In the genomic region with DNA sequence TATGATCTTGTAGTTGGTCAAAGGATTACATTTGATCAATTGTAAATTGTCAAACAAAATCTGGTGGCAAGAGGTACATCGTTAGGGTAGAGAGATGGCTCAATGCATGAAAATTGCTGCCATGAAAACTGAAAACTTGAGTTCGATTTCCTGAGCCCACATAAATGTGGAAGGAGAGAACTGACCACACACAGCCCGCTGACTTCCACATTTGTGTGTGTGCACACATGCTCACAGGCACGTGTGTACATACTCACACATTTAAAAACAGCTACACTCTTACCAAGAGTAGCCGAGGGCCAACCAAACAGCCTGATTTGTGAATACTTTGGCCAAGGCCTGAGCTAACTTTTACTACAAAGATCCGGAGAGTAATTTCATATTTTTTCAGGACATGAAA, we compare ENCODE assay signal across 25 mouse cellular contexts.
"Had no signal": no experiment of that assay in that cellular context is flagged by ENCODE, and none has a peak within 500 bp of the region (broad histone marks: within the 10 kb centered on the region; RNA-seq: fewer than 3 reads in every experiment).

No protein-coding gene starts in this region.

- H3K9me3 ChIP-seq: heart, embryonic 12.5 days; hindbrain, embryonic 10.5 days; hindbrain, embryonic 12.5 days; kidney, embryonic 15.5 days; limb, embryonic 13.5 days; limb, embryonic 15.5 days; liver, embryonic 13.5 days had no signal

- H3K27ac ChIP-seq: heart, adult 2 months; hindbrain, embryonic 10.5 days; hindbrain, embryonic 12.5 days; hindbrain, embryonic 14.5 days; kidney, embryonic 15.5 days; kidney, postnatal 0 days; layer of hippocampus, adult 2 months; limb, embryonic 13.5 days; limb, embryonic 15.5 days; liver, embryonic 13.5 days had no signal

- DNase-seq: forebrain, postnatal 0 days; gastrocnemius, postnatal 10 days; gastrocnemius, postnatal 36 days; heart, adult 2 months; heart, postnatal 10 days; heart, postnatal 4 days; kidney, adult 11 months; kidney, adult 2 months; kidney, adult 9 months; kidney, postnatal 25 days; kidney, postnatal 4 days; layer of hippocampus, postnatal 36 days; left cerebral cortex, postnatal 4 days; liver, embryonic 13.5 days had no signal

- H3K9ac ChIP-seq: forebrain, postnatal 0 days; heart, embryonic 12.5 days; hindbrain, embryonic 12.5 days; hindbrain, embryonic 14.5 days; kidney, embryonic 15.5 days; limb, embryonic 13.5 days; limb, embryonic 15.5 days; liver, embryonic 13.5 days had no signal

- H3K4me3 ChIP-seq: heart, adult 2 months; heart, embryonic 12.5 days; hindbrain, embryonic 10.5 days; hindbrain, embryonic 12.5 days; kidney, embryonic 15.5 days; layer of hippocampus, adult 2 months; limb, embryonic 13.5 days; limb, embryonic 15.5 days; liver, embryonic 13.5 days had no signal

- H3K36me3 ChIP-seq: heart, embryonic 12.5 days; hindbrain, embryonic 10.5 days; hindbrain, embryonic 12.5 days; kidney, embryonic 15.5 days; limb, embryonic 13.5 days; limb, embryonic 15.5 days; liver, embryonic 13.5 days had no signal

- H3K4me2 ChIP-seq: heart, embryonic 12.5 days; hindbrain, embryonic 12.5 days; hindbrain, embryonic 14.5 days; kidney, embryonic 15.5 days; limb, embryonic 13.5 days; limb, embryonic 15.5 days; liver, embryonic 13.5 days had no signal

- H3K4me1 ChIP-seq: heart, embryonic 12.5 days; hindbrain, embryonic 10.5 days; kidney, embryonic 15.5 days; liver, embryonic 13.5 days had no signal

- ATAC-seq: forebrain, postnatal 0 days; inflammation-experienced regulatory T-cells, adult 6 months; intestine, embryonic 16.5 days had no signal

- H3K27me3 ChIP-seq: hindbrain, embryonic 12.5 days; kidney, embryonic 15.5 days; limb, embryonic 13.5 days; limb, embryonic 15.5 days; liver, embryonic 13.5 days had no signal
